Mouse (Mus musculus) liver, postnatal 0 days (tissue): ENCODE data around the gene Elac2.

Experiments used
- CTCF ChIP-seq: sonication (generic); IDR thresholded peaks from 2 replicates; pipeline ENCODE4 v1.5.1; 2016; ENCODE audit warnings: antibody characterized with exemption, low read depth
- EP300 ChIP-seq: IDR thresholded peaks from 2 replicates; pipeline ENCODE4 v1.6.1; 2016; ENCODE audit warnings: antibody characterized with exemption, low read depth, mild to moderate bottlenecking

- TF ChIP-seq CTCF (no peak), EP300 (no peak)
Observed at GRCm38 (mm10) chr11:65020744-65021143, 41.9 kb downstream of the Elac2 start.
